Mouse (Mus musculus): ENCODE data around the gene Hhipl1. TPM values are rescaled to one million over a fixed set of nuclear protein-coding genes. Genes with fewer than 3 reads are reported as not detected.

Gene Hhipl1
- polyA plus RNA-seq, 1 experiment from 2014 or later = 2.4 TPM

DNA sequence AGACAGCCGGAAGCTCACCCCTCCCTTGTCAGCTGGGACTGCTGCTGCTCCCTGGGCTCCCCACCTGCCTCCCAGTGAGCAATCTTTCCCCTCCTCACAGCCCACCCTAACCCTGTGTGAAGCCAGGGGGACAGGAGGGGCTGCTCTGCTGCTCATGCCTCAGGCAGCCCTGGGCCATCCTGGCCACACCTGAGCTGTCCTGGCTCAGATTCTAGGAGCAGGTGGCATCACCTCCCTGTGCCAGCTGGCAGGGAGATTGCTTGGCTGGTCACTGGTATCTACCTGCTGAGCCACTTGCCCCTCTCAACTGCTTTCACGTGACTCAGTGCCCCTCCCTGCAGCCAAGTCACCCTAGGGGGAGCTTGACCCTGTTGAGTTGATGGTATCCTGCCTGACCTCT, 48.2 kb downstream of the Hhipl1 start:
- Histone ChIP-seq H3K27ac (no peak overlapping the region), H3K4me2 (replicated peaks) (no peak overlapping the region), H3K9me3 (replicated peaks) (no peaks in the 10 kb centered on the region), H3K27me3 (peaks cover 38% of the 10 kb centered on the region), H3K4me3 (no peak overlapping the region), H3K9ac (no peak overlapping the region), H3K36me3 (no peaks in the 10 kb centered on the region), H3K4me1 (peaks cover 11% of the 10 kb centered on the region)
- WGBS = 55% methylated on average over 2 of the region's 2 CpGs
- ATAC-seq (ENCODE audit: low FRiP score) = no peak

DNA sequence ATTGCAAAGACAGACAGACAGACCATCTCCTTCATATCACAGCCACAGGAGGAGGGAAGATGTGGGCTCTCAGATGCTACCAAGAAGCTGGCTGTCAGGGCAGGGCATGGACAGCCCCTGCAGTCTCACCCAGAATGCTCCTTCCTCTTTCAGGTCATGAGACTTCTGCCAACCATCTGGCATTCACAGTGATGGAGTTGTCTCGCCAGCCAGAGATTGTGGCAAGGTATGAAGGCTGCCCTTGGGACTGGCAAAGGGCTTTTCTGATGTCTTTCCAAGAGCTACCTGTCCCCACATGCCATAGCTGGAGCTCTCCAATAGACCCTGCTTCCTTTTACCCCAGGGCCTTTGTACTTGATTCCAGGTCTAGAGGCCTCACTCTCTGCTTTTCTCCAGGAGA, 49.2 kb downstream of the Hhipl1 start:
- Histone ChIP-seq H3K4me1 (peaks cover 11% of the 10 kb centered on the region), H3K9ac (no peak overlapping the region), H3K27ac (no peak overlapping the region), H3K27me3 (peaks cover 38% of the 10 kb centered on the region), H3K4me2 (replicated peaks) (no peak overlapping the region), H3K36me3 (no peaks in the 10 kb centered on the region), H3K4me3 (no peak overlapping the region), H3K9me3 (replicated peaks) (no peaks in the 10 kb centered on the region)
- ATAC-seq (ENCODE audit: low FRiP score) = no peak
- WGBS = 88% methylated on average over 1 of the region's 1 CpGs

DNA sequence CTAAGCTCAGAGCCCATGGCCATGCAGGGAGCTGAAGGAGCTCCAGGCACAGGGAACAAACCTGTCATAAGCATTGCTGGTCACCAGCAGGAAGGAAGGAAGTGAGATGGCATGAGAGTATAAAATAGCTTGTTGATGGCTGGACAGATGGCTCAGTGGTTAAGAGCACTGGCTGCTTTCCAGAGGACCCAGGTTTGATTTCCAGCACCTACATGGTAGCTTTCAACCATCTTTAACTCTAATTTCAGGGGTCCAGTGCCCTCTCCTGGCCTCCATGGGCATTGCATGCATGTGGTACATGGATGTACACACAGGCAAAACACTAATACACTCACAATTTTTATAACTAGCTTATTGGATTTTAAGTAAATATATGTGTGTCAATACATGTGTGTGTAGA, 49.9 kb downstream of the Hhipl1 start:
- H3K4me3 ChIP-seq = no peak overlapping the region
- H3K9me3 ChIP-seq (replicated peaks) = no peaks in the 10 kb centered on the region
- peaks cover 34% of the 10 kb centered on the region for H3K27me3 ChIP-seq
- no peaks in the 10 kb centered on the region for H3K36me3 ChIP-seq
- H3K4me2 ChIP-seq (replicated peaks) = no peak overlapping the region
- peaks cover 11% of the 10 kb centered on the region for H3K4me1 ChIP-seq
- no peak overlapping the region for H3K27ac ChIP-seq
- ATAC-seq (ENCODE audit: low FRiP score) = no peak
- H3K9ac ChIP-seq = no peak overlapping the region

DNA sequence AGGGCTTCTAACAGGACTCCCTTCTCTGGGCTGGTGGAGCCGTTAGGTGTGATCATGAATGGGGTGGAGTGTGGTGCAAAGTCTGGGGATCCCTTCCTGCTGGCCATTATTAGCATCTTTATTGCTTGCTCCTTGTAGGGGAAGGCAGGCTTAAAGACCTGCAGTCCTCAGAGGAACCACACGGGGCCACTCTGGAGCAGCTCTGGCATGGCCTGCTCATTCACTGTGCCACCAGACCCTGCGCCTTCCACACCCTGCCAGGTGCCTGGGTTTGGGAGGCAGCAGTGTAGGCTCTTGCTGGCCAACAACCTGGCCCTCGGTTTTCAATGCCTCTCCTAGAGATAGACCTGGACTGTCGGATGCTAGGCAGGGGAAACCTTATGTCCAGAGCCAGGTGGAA, 57.7 kb downstream of the Hhipl1 start:
- Histone ChIP-seq H3K36me3 (no peaks in the 10 kb centered on the region), H3K27me3 (no peaks in the 10 kb centered on the region), H3K4me2 (replicated peaks) (no peak overlapping the region), H3K4me1 (peaks cover 5% of the 10 kb centered on the region), H3K27ac (no peak overlapping the region), H3K9me3 (replicated peaks) (no peaks in the 10 kb centered on the region), H3K9ac (no peak overlapping the region), H3K4me3 (no peak overlapping the region)
- 5% methylated on average over 5 of the region's 5 CpGs for WGBS
- ATAC-seq (ENCODE audit: low FRiP score) = peak; percentile 75

DNA sequence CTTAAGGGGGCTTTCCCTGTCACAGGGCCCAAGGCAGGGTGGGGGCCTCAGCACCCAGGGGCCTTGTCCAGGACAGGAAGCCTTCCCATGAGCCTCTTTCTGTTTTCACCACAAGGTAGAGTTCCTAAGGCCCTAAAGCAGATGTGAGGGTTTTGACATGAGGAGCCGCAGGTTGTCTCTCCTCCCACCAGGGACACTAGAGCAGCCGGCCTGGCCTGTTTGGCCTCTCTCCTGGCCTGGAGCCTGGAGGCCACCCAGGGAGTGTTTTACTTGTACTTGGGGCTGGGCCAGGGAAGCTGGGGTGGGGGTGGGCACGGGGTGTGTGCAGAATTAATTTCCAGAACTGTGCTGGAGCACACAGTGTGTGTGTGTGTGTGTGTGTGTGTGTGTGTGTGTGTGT, 59.3 kb downstream of the Hhipl1 start:
- Histone ChIP-seq H3K36me3 (no peaks in the 10 kb centered on the region), H3K27me3 (no peaks in the 10 kb centered on the region), H3K4me2 (replicated peaks) (no peak overlapping the region), H3K9ac (no peak overlapping the region), H3K4me3 (no peak overlapping the region), H3K9me3 (replicated peaks) (no peaks in the 10 kb centered on the region), H3K4me1 (peaks cover 11% of the 10 kb centered on the region), H3K27ac (no peak overlapping the region)
- 37% methylated on average over 3 of the region's 3 CpGs for WGBS
- ATAC-seq (ENCODE audit: low FRiP score) = no peak

DNA sequence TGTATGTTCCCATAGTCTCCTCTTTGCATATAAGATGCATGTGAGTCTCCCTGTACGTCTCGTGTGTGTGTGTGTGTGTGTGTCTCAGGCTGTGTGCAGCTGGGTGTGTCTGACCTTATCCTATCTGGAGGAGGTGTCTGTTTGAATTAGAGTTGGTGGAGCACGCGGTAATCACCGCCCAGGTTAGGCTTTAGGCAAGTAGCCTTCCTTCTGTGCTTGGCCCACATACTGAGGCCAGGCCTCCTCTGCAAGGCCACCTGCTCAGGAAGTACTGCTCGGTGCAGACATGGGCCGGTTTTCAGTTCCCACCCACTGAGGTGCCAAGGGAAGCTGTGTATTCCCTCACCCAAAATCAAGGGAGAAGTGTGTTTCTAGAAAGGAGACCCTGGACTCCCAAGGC, 59.8 kb downstream of the Hhipl1 start:
- peaks cover 16% of the 10 kb centered on the region for H3K4me1 ChIP-seq
- no peaks in the 10 kb centered on the region for H3K36me3 ChIP-seq
- H3K4me3 ChIP-seq = no peak overlapping the region
- 69% methylated on average over 7 of the region's 7 CpGs for WGBS
- H3K27ac ChIP-seq = no peak overlapping the region; the same call in 1 of the 2 replicates
- H3K9me3 ChIP-seq (replicated peaks) = no peaks in the 10 kb centered on the region
- H3K4me2 ChIP-seq (replicated peaks) = no peak overlapping the region
- H3K9ac ChIP-seq = no peak overlapping the region
- ATAC-seq (ENCODE audit: low FRiP score) = no peak
- H3K27me3 ChIP-seq = no peaks in the 10 kb centered on the region

DNA sequence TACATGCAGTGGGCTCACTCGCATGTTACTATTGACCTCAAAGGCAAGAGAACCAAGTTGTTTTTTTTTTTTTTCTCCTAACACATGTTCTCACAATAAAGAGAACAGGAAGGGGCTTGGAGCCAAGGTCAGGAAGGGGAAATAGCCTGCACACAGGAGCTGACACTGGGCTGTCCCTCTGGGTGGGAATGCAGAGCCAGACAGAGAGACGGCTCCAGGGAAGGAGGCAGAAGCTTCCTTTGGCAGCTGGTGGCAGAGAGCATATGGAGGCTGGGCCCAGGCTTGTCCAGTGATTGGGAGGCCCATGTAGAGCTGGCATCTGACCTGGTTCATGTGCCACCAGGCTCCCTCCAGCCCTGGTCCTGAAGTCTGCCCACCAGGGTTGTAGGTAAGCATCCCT, 61.8 kb downstream of the Hhipl1 start:
- Histone ChIP-seq H3K27ac (no peak overlapping the region), H3K36me3 (no peaks in the 10 kb centered on the region), H3K4me3 (no peak overlapping the region), H3K9ac (no peak overlapping the region), H3K4me2 (replicated peaks) (no peak overlapping the region), H3K9me3 (replicated peaks) (no peaks in the 10 kb centered on the region), H3K27me3 (no peaks in the 10 kb centered on the region), H3K4me1 (peaks cover 24% of the 10 kb centered on the region)
- 79% methylated on average over 2 of the region's 2 CpGs for WGBS
- no peak for ATAC-seq (ENCODE audit: low FRiP score)

DNA sequence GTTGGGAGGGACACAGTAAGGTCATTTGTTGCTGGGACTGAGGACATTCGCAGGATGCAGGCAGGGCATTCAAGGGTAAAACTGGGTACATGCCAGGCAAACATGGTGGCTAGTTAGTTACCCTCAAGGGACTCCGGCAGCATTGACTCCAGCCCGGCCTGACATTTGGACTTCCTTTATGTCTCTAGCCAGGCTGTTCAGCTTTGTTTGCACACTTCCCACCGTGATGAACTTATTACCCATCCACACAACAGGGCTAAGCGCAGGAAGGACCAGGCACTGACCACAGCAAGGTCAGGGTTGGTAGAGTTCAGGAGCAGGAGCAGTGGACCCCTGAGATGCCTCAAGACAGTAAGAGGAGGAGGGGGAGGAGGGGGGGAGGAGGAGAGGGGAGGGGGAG, 62.9 kb downstream of the Hhipl1 start:
- H3K4me3 ChIP-seq = no peak overlapping the region
- WGBS = 55% methylated on average over 5 of the region's 5 CpGs

DNA sequence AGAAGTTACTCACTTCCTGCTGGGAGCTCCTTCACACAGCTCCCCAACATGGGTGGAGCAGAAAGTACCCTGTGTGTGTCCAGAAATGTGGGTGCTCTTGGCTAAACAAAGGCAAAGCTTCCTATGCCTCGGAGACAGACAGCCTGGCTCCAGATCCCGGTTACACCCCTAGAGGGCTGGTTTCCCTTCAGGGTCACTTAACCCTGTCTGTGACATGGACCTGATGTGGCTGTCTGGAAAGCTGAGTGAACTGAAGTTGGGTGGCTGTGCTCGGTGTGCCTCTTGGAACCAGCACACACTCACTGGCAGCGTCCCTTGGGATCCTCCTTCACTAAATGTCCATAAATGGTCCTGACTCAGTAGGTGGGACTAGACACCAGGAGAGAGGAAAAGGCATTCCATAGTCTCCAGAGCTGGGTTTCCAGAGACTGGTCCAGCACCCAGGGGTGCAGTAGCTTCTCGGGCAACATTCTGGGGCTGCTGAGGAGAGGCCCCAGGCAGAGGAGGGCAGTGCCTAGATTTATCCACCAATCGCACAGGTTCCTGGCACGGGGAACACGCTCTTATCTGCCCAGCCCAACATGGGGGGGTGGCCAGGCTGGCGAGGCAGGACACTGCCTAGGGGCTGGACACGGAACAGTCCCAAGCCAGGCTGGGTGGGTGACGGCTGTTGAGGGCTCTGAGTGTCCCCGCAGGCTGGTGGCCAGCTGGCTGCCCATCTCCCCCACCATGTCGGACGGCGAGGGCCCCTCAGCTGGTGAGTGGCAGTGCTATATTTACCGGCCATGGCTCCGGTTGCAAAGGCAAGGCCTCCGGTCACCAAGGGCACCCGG, 64.7 kb downstream of the Hhipl1 start, which contains the start of gene Eml1:
Gene Eml1 (plus strand): TSS at position 362 of the 833 bp plus-strand sequence.
- ATAC-seq (ENCODE audit: low FRiP score) = 0 out of 2 replicates have a peak, but pooled peaks have one; percentile 40
- Histone ChIP-seq H3K4me2 (replicated peaks) (no peak within 1 kb of the TSS), H3K27ac (no peak within 1 kb of the TSS; the same call in 1 of the 2 replicates), H3K27me3 (no peaks in the 10 kb centered on the region), H3K4me3 (no peak within 1 kb of the TSS), H3K36me3 (no peaks in the 10 kb centered on the region), H3K4me1 (peaks cover 27% of the 10 kb centered on the region), H3K9ac (no peak within 1 kb of the TSS), H3K9me3 (replicated peaks) (no peaks in the 10 kb centered on the region)
- WGBS = 76% methylated on average over 19 of the region's 19 CpGs

More for the DNA sequence above, 62.9 kb downstream of the Hhipl1 start:
- no peak for ATAC-seq (ENCODE audit: low FRiP score)
- Histone ChIP-seq H3K9me3 (replicated peaks) (no peaks in the 10 kb centered on the region), H3K27ac (no peak overlapping the region), H3K36me3 (no peaks in the 10 kb centered on the region), H3K27me3 (no peaks in the 10 kb centered on the region), H3K4me1 (peaks cover 24% of the 10 kb centered on the region), H3K9ac (no peak overlapping the region), H3K4me2 (replicated peaks) (no peak overlapping the region)

DNA sequence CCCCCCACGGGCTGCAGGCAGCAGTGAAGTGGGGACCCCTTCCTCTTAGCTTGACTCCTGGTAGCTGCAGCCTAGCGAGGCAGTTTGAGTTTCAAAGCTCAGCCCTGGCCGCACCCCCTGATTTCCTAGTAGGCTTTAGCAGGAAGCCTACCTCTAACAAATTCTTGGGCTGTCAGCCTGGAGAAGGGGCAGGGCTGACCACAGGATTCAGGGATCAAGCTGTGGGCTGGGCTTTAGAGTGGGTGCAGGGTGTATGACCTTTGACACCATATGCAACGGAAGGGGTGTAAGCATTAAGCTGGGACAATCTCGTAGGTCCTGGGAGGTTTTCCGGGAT, 65.3 kb downstream of the Hhipl1 start:
- Histone ChIP-seq H3K4me3 (no peak overlapping the region), H3K9me3 (replicated peaks) (no peaks in the 10 kb centered on the region), H3K36me3 (no peaks in the 10 kb centered on the region), H3K9ac (no peak overlapping the region), H3K4me2 (replicated peaks) (no peak overlapping the region), H3K4me1 (peaks cover 27% of the 10 kb centered on the region), H3K27ac (no peak overlapping the region), H3K27me3 (no peaks in the 10 kb centered on the region)
- WGBS = 79% methylated on average over 6 of the region's 6 CpGs
- ATAC-seq (ENCODE audit: low FRiP score) = 0 out of 2 replicates have a peak, but pooled peaks have one; percentile 2

DNA sequence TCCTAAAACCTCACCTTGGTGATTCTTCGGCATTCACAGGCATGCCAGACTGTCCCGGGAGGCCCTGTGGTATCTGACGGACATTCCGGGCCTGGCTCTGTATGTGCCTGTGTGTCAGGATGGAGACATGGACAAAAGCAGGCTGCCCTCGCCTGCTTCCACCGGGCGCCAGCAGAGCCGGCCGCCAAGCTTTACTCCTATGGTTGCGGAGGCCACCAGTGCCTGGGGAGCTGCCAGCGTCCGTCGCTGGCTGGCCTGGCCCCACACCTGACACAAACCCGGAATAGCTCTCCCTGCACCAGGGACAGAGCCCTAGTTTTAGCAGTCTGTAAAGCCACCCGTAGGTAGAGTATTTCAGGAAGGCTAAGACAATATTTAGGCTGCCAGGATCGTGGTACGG, 66.2 kb downstream of the Hhipl1 start:
- no peak for ATAC-seq (ENCODE audit: low FRiP score)
- Histone ChIP-seq H3K4me3 (no peak overlapping the region), H3K27me3 (no peaks in the 10 kb centered on the region), H3K4me2 (replicated peaks) (no peak overlapping the region), H3K9ac (no peak overlapping the region), H3K27ac (no peak overlapping the region), H3K9me3 (replicated peaks) (no peaks in the 10 kb centered on the region), H3K36me3 (no peaks in the 10 kb centered on the region), H3K4me1 (peaks cover 27% of the 10 kb centered on the region)
- WGBS = 81% methylated on average over 17 of the region's 17 CpGs

DNA sequence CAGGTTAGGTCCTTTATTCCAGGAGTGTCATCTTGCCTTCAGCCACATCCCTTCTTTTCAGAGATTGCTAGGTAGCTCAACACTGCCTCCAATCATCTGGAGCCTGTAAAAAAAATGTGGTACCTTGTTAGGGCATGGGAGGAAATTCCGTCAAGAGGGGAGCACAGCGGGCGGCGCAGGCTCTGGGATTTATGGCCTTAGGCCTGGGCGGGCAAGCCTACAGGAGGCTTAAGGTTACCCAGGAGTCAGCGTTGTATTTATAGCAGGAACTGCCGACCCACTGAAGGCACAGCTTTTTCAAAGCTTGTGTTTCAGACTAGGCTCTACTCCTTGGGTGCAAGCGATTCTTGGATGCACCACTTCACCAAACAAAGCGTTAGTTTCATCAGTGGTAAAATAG, 67.5 kb downstream of the Hhipl1 start:
- Histone ChIP-seq H3K27me3 (no peaks in the 10 kb centered on the region), H3K36me3 (no peaks in the 10 kb centered on the region), H3K4me1 (peaks cover 27% of the 10 kb centered on the region), H3K9ac (no peak overlapping the region), H3K4me2 (replicated peaks) (no peak overlapping the region), H3K27ac (no peak overlapping the region), H3K9me3 (replicated peaks) (no peaks in the 10 kb centered on the region), H3K4me3 (no peak overlapping the region)
- WGBS = 76% methylated on average over 9 of the region's 9 CpGs
- no peak for ATAC-seq (ENCODE audit: low FRiP score)

DNA sequence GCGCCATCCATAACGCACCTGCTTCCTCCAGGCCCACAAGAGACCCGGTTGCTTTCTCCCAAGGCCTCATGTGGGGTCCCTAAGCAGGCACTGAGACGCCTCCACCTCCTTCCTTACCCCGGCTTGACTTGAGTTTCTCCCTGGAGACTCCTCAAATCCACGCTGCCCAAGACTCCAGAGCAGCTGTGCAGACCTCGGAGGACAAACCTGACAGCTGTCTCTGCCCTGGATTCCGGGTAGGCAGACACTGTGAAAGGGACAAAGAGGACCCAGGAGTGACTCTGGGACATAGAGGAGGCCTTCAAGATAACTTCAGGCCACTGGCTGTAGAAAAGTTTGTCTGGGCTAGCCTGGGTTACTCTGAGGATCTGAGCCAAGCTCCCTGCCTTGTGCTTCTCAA, 68.6 kb downstream of the Hhipl1 start:
- Histone ChIP-seq H3K9ac (no peak overlapping the region), H3K36me3 (no peaks in the 10 kb centered on the region), H3K27ac (no peak overlapping the region), H3K9me3 (replicated peaks) (no peaks in the 10 kb centered on the region), H3K4me1 (peaks cover 19% of the 10 kb centered on the region), H3K27me3 (no peaks in the 10 kb centered on the region), H3K4me2 (replicated peaks) (no peak overlapping the region), H3K4me3 (no peak overlapping the region)
- no peak for ATAC-seq (ENCODE audit: low FRiP score)
- WGBS = 83% methylated on average over 8 of the region's 8 CpGs

Measured in hindbrain, embryonic 12.5 days (tissue).